ENCODE assay signal across 7 mouse cellular contexts in genomic region chr3:100969176-100969917, GRCm38 (mm10). TPM values are rescaled to one million over a fixed set of nuclear protein-coding genes. Genes with fewer than 3 reads are reported as not detected.
DNase-seq lines count a peak whose midpoint lies in the region; ATAC-seq lines count a peak whose summit lies in the region.

Ttf2 (minus strand) TSS chr3:100969663.

- H3K4me2 ChIP-seq in intestine, embryonic 15.5 days (replicated peaks): peak within 1 kb of the TSS; percentile 75

- H3K36me3 ChIP-seq in intestine, embryonic 15.5 days: no peaks in the 10 kb centered on the region
- peaks cover 29% of the 10 kb centered on the region for H3K36me3 ChIP-seq in midbrain, embryonic 10.5 days

- DNase-seq in adrenal gland, adult 2 months: peak; percentile 96
- DNase-seq in embryo, embryonic 11.5 days (ENCODE audit: low read depth, low spot score): peak; percentile 96
- peak; percentile 92 to 93 for DNase-seq in gastrocnemius, postnatal 36 days
- peak; percentile 85 to 92 for DNase-seq in left cerebral cortex, postnatal 25 days (ENCODE audit: low spot score in 2 of 2)
- DNase-seq in midbrain, embryonic 10.5 days (ENCODE audit: low spot score): peak; percentile 94
- DNase-seq in right cerebral cortex, postnatal 4 days: peak; percentile 89

- peak within 1 kb of the TSS; percentile 68 for H3K4me3 ChIP-seq in intestine, embryonic 15.5 days (replicated peaks)
- peak within 1 kb of the TSS; percentile 77 for H3K4me3 ChIP-seq in midbrain, embryonic 10.5 days

- no peak within 1 kb of the TSS for H3K27ac ChIP-seq in intestine, embryonic 15.5 days
- H3K27ac ChIP-seq in midbrain, embryonic 10.5 days (replicated peaks): peak within 1 kb of the TSS; percentile 88

- peak within 1 kb of the TSS; percentile 63 for H3K9ac ChIP-seq in intestine, embryonic 15.5 days

- no peaks in the 10 kb centered on the region for H3K27me3 ChIP-seq in intestine, embryonic 15.5 days (replicated peaks)
- no peaks in the 10 kb centered on the region for H3K27me3 ChIP-seq in midbrain, embryonic 10.5 days (ENCODE audit: low read depth, poor library complexity, severe bottlenecking)

- 0 out of 2 replicates have a peak, but pooled peaks cover 4% of the 10 kb centered on the region for H3K4me1 ChIP-seq in intestine, embryonic 15.5 days (replicated peaks)
- H3K4me1 ChIP-seq in midbrain, embryonic 10.5 days: peaks cover 14% of the 10 kb centered on the region

- ATAC-seq in intestine, embryonic 15.5 days: peak; percentile 100

- intact Hi-C loops in gastrocnemius, postnatal 36 days (cut with DNase I): no loop called here
- intact Hi-C loops in left cerebral cortex, postnatal 25 days (cut with DNase I): no loop called here

- no peaks in the 10 kb centered on the region for H3K9me3 ChIP-seq in intestine, embryonic 15.5 days
- H3K9me3 ChIP-seq in midbrain, embryonic 10.5 days (replicated peaks): no peaks in the 10 kb centered on the region

- under 1% methylated on average over 40 of the region's 40 CpGs for WGBS in intestine, embryonic 15.5 days
- under 1% methylated on average over 40 of the region's 40 CpGs for WGBS in midbrain, embryonic 10.5 days

RNA-seq across cellular contexts. Expression of gene Ttf2, which starts in this region (rescaled TPM):
- 1 to 10 TPM; 8.6 to 9.2 TPM for total RNA-seq in adrenal gland, adult 2 months (2021)
- polyA plus RNA-seq in adrenal gland, adult 2 months (2012; rRNA removed): 2.9 and 3.2 TPM in 2 replicates
- 1 to 10 TPM; 3.6 to 3.8 TPM for total RNA-seq in gastrocnemius, postnatal 36 days (2021)
- 12.6 and 13.1 TPM in 2 replicates for polyA plus RNA-seq in intestine, embryonic 15.5 days (2015; fragmentation: Nextera tagmentation; extraction: Ambion mirVana)
- total RNA-seq in left cerebral cortex, postnatal 25 days (2021): 1 to 10 TPM in 1 of 2 experiments, under 1 TPM in 1; 0.96 to 1.5 TPM
- polyA plus RNA-seq in midbrain, embryonic 10.5 days (2016; fragmentation: Nextera tagmentation; extraction: Ambion mirVana): 29.3 and 30.1 TPM in 2 replicates
